Mouse (Mus musculus): Measurements from ENCODE around the gene Neto2. TPM values are rescaled to one million over a fixed set of nuclear protein-coding genes. Genes with fewer than 3 reads are reported as not detected.

Neto2 gene
- 2.8 and 4.2 TPM in 2 replicates for polyA plus RNA-seq (2015; fragmentation: Nextera tagmentation; extraction: Ambion mirVana)

GRCm38 (mm10) chr8:85700751-85701351 lies at the start of gene Neto2:
Gene Neto2 (minus strand): TSS chr8:85700924.

Small RNA genes within 50 kb of the gene (microRNA-seq; reads per million reads assigned to microRNA genes)
- not detected for gene Mir8109

Other genes starting within 250 kb of the Neto2 start
- 10.7 and 11.9 TPM in 2 replicates for gene Gpt2, start 208.3 kb downstream of the Neto2 start, polyA plus RNA-seq (2015; fragmentation: Nextera tagmentation; extraction: Ambion mirVana)
- gene Dnaja2, start 145.6 kb downstream of the Neto2 start, polyA plus RNA-seq (2015; fragmentation: Nextera tagmentation; extraction: Ambion mirVana): 105 and 118 TPM in 2 replicates
- gene Itfg1, start 140.0 kb upstream of the Neto2 start, polyA plus RNA-seq (2015; fragmentation: Nextera tagmentation; extraction: Ambion mirVana): 60.4 and 68.7 TPM in 2 replicates
- 28.1 and 31.9 TPM in 2 replicates for gene Phkb, start 140.0 kb upstream of the Neto2 start, polyA plus RNA-seq (2015; fragmentation: Nextera tagmentation; extraction: Ambion mirVana)

Measured in urinary bladder, postnatal 0 days (tissue).